Mouse (Mus musculus): ENCODE measurements around the gene Vdr. TPM values are rescaled to one million over a fixed set of nuclear protein-coding genes. Genes with fewer than 3 reads are reported as not detected.

The Vdr gene
- polyA plus RNA-seq, 1 experiment from 2014 or later = 0.72 TPM

DNA sequence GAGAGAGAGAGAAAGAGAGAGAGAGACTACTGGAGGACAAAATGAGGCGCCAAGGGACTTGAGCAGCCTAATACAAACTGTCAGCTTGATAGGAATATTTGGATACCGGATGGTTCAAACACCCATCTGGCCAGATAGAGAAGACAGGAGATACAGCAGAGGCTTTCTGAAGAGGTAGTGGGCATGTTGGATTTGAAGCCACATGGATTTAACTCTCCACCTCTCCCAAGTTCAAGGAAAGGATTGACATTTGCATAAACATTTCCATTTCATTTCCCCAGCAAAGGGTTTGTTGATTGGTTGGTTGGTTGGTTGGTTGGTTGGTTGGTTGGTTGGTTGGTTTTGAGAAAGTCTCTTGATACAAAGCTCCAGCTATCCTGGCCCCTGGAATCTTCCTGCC lies 62.6 kb downstream of the Vdr start:
- H3K9me3 ChIP-seq (replicated peaks; ENCODE audit: control insufficient read depth, low read length) = no peaks in the 10 kb centered on the region
- no peak overlapping the region for H3K4me2 ChIP-seq
- H3K4me3 ChIP-seq (ENCODE audit: low read depth, low read length) = no peak overlapping the region
- no peak for ATAC-seq (replicated peaks; ENCODE audit: insufficient number of reproducible peaks, low FRiP score, low TSS enrichment)
- H3K4me1 ChIP-seq (ENCODE audit: control insufficient read depth, insufficient read depth, low read length) = peaks cover 7% of the 10 kb centered on the region; the same call in 1 of the 2 replicates
- no peak overlapping the region for H3K27ac ChIP-seq (ENCODE audit: low read depth, low read length)
- H3K36me3 ChIP-seq (ENCODE audit: control insufficient read depth, insufficient read depth, low read length) = no peaks in the 10 kb centered on the region
- WGBS (ENCODE audit: insufficient replicate concordance) = 82% methylated on average over 2 of the region's 2 CpGs
- no peak overlapping the region for H3K9ac ChIP-seq (ENCODE audit: low read depth, low read length)
- 0 out of 2 replicates have a peak, but pooled peaks cover 3% of the 10 kb centered on the region for H3K27me3 ChIP-seq (ENCODE audit: control insufficient read depth, insufficient read depth, low read length)

DNA sequence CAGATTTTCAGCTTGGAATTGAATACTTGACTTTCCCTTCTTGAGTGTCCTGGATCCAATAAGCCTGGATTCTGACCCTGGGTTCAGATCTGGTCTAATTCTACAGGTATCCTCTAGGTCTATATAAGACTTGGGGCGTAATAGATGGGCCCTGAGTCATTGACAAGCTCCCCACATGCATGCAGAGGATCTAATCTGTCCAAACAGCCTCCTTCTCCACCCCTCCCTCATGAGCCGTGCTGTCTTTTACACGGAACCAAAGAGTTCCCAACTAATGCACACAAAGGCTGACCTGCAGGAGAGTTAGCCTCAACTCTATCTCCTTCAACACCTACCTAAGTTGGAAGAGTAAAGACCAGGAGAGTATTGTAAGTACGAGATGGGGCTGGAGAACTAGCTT lies 63.1 kb downstream of the Vdr start:
- 79% methylated on average over 4 of the region's 4 CpGs for WGBS (ENCODE audit: insufficient replicate concordance)
- H3K9ac ChIP-seq (ENCODE audit: low read depth, low read length) = no peak overlapping the region
- H3K4me1 ChIP-seq (ENCODE audit: control insufficient read depth, insufficient read depth, low read length) = peaks cover 7% of the 10 kb centered on the region; the same call in 1 of the 2 replicates
- no peak overlapping the region for H3K27ac ChIP-seq (ENCODE audit: low read depth, low read length)
- no peaks in the 10 kb centered on the region for H3K9me3 ChIP-seq (replicated peaks; ENCODE audit: control insufficient read depth, low read length)
- ATAC-seq (replicated peaks; ENCODE audit: insufficient number of reproducible peaks, low FRiP score, low TSS enrichment) = no peak
- H3K27me3 ChIP-seq (ENCODE audit: control insufficient read depth, insufficient read depth, low read length) = 0 out of 2 replicates have a peak, but pooled peaks cover 3% of the 10 kb centered on the region
- no peaks in the 10 kb centered on the region for H3K36me3 ChIP-seq (ENCODE audit: control insufficient read depth, insufficient read depth, low read length)
- H3K4me2 ChIP-seq = no peak overlapping the region
- H3K4me3 ChIP-seq (ENCODE audit: low read depth, low read length) = no peak overlapping the region

DNA sequence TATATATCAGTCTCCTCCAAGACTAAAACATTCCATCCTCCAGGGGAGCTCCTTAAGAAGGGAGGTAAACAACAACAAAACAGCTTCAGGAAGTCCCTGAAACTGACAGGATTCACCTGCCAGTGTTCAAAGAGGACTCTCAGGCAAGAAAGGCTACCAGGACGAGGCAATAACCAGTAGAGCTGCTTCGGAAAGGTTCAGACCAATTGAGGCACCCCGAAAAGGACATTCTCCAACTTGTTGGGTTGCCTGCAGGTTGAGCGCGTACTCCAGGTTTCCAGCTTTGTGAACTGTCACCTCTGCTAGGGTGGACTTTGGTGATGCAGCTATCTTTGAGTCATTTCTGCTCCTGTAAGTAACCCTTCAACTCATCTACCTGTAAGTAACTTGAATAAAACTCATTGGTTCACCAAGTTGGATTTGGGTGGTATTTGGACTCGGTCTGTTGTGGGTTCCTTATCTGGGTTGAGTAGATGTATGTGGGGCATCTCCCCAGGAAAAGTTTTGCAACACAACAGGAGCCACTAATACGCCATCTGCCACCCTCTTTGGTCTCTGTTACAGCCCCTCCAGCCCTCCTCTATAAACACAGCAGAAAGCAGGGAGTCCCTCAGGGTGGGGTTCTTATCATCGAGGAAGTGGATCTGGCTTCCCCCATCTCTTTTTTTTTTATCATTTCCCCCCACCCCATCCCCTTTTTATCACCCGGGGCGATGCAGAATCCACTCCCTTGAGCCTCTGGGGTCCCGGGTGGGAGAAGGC lies 64.1 kb downstream of the Vdr start:
- no peak overlapping the region for H3K4me3 ChIP-seq (ENCODE audit: low read depth, low read length)
- H3K9ac ChIP-seq (ENCODE audit: low read depth, low read length) = no peak overlapping the region
- H3K27me3 ChIP-seq (ENCODE audit: control insufficient read depth, insufficient read depth, low read length) = 0 out of 2 replicates have a peak, but pooled peaks cover 3% of the 10 kb centered on the region
- H3K4me1 ChIP-seq (ENCODE audit: control insufficient read depth, insufficient read depth, low read length) = peaks cover 7% of the 10 kb centered on the region; the same call in 1 of the 2 replicates
- WGBS (ENCODE audit: insufficient replicate concordance) = 71% methylated on average over 11 of the region's 11 CpGs
- H3K9me3 ChIP-seq (replicated peaks; ENCODE audit: control insufficient read depth, low read length) = no peaks in the 10 kb centered on the region
- H3K36me3 ChIP-seq (ENCODE audit: control insufficient read depth, insufficient read depth, low read length) = no peaks in the 10 kb centered on the region
- H3K27ac ChIP-seq (ENCODE audit: low read depth, low read length) = no peak overlapping the region
- ATAC-seq (replicated peaks; ENCODE audit: insufficient number of reproducible peaks, low FRiP score, low TSS enrichment) = no peak
- no peak overlapping the region for H3K4me2 ChIP-seq

DNA sequence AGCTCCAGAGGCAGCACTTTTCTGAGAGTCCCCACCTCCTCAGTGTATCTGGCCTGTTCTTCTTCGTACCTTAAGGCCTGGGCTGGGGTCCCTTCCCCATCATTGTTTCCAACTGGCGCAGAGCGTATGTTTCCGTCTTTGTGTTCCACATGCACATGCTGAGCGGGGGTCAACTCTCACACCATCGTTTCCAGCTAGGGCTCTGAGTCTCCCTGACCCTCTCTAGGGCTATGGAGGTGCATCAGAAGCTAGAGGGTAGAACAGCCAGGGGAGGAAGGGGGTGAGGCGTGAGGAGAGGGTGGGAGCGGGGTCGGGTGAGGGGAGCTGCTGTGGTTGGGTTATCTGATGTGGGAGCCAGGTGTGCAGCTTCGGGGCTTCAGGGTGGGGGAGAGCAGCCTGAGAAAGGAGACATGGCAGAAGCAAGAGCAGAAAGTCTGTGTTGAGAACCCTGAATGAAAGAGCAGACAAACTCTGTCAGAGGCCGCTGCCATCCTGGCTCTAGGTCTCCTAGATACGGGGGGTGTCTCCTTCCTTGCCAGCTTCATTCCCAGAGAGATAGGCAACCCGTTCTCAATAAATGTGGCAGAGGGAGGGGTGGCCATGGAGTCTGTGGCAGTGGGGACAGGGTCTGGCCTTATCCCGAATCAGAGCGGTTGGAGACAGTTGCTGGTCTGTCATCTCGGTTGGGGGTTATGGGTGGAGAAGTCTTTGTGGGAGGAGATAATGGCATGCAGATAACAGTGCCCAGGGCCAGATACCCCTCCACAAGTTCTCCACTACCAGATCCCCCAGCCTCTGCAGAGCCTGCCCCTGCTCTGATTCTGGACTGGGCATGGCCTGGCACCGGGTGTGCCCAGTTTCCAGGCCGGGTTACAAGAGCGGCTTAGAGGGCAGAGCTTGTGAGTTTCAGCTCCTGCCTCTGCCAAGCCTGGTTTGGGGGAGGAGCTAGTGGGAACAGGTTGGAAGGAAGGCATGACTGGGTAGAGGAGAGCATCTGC lies 66.1 kb downstream of the Vdr start, which contains the start of gene Hdac7:
Gene Hdac7, minus strand, starts transcription at position 466 of the 998 bp plus-strand sequence.
- H3K27me3 ChIP-seq (ENCODE audit: control insufficient read depth, insufficient read depth, low read length) = 0 out of 2 replicates have a peak, but pooled peaks cover 3% of the 10 kb centered on the region
- no peak within 1 kb of the TSS for H3K4me3 ChIP-seq (ENCODE audit: low read depth, low read length)
- H3K4me2 ChIP-seq = no peak within 1 kb of the TSS
- WGBS (ENCODE audit: insufficient replicate concordance) = 49% methylated on average over 19 of the region's 19 CpGs
- no peak within 1 kb of the TSS for H3K9ac ChIP-seq (ENCODE audit: low read depth, low read length)
- peaks cover 16% of the 10 kb centered on the region for H3K4me1 ChIP-seq (ENCODE audit: control insufficient read depth, insufficient read depth, low read length)
- no peaks in the 10 kb centered on the region for H3K9me3 ChIP-seq (replicated peaks; ENCODE audit: control insufficient read depth, low read length)
- H3K27ac ChIP-seq (ENCODE audit: low read depth, low read length) = no peak within 1 kb of the TSS
- H3K36me3 ChIP-seq (ENCODE audit: control insufficient read depth, insufficient read depth, low read length) = no peaks in the 10 kb centered on the region
- no peak for ATAC-seq (replicated peaks; ENCODE audit: insufficient number of reproducible peaks, low FRiP score, low TSS enrichment)

DNA sequence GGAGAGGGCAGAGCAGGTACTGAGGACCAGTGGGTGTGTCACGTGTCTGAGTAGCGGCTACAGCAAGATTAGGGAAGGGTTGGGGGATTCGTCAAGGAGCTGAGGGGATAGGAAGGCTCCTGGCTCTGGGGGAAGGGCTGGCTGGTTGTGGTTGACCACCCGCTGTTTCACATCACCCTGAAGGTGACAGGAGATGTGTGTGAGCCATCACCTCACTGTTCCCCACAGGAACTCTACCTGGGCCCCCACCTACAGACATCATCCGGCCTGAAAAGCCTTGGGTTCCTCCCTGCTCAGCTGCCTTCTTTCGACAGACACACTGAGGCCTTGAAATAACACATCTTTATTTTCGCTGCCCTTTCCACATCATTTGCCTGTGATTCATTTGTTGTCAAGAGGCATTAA lies 67.2 kb downstream of the Vdr start:
- Histone ChIP-seq H3K9me3 (replicated peaks; ENCODE audit: control insufficient read depth, low read length) (no peaks in the 10 kb centered on the region), H3K4me3 (ENCODE audit: low read depth, low read length) (no peak overlapping the region), H3K9ac (ENCODE audit: low read depth, low read length) (no peak overlapping the region), H3K27ac (ENCODE audit: low read depth, low read length) (no peak overlapping the region), H3K4me2 (no peak overlapping the region), H3K4me1 (ENCODE audit: control insufficient read depth, insufficient read depth, low read length) (peaks cover 13% of the 10 kb centered on the region), H3K36me3 (ENCODE audit: control insufficient read depth, insufficient read depth, low read length) (no peaks in the 10 kb centered on the region), H3K27me3 (ENCODE audit: control insufficient read depth, insufficient read depth, low read length) (0 out of 2 replicates have a peak, but pooled peaks cover 3% of the 10 kb centered on the region)
- 51% methylated on average over 7 of the region's 7 CpGs for WGBS (ENCODE audit: insufficient replicate concordance)
- ATAC-seq (replicated peaks; ENCODE audit: insufficient number of reproducible peaks, low FRiP score, low TSS enrichment) = no peak

DNA sequence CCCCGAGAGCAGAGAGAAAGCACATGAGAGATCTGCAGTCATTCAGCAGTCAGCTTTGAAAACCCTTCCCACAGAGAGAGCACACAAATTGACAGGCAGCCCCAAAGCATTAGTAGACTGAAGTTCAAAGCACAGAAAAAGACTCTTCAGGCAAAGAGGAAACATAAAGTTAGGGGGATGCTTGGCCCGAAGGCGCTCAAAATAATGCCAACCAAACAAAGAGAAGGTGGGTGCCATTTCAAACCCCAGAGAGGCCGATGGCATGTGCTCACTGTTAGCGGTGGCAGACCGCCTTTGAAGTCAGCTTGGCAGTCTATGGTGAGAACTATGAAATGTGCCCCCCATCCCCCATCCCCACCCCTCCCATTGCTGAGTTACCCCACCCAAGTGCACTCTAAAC lies 68.4 kb downstream of the Vdr start:
- H3K4me3 ChIP-seq (ENCODE audit: low read depth, low read length) = no peak overlapping the region
- ATAC-seq (replicated peaks; ENCODE audit: insufficient number of reproducible peaks, low FRiP score, low TSS enrichment) = no peak
- no peaks in the 10 kb centered on the region for H3K36me3 ChIP-seq (ENCODE audit: control insufficient read depth, insufficient read depth, low read length)
- peaks cover 24% of the 10 kb centered on the region for H3K4me1 ChIP-seq (ENCODE audit: control insufficient read depth, insufficient read depth, low read length)
- no peak overlapping the region for H3K27ac ChIP-seq (ENCODE audit: low read depth, low read length)
- WGBS (ENCODE audit: insufficient replicate concordance) = 78% methylated on average over 6 of the region's 6 CpGs
- no peak overlapping the region for H3K9ac ChIP-seq (ENCODE audit: low read depth, low read length)
- H3K27me3 ChIP-seq (ENCODE audit: control insufficient read depth, insufficient read depth, low read length) = 0 out of 2 replicates have a peak, but pooled peaks cover 3% of the 10 kb centered on the region
- H3K9me3 ChIP-seq (replicated peaks; ENCODE audit: control insufficient read depth, low read length) = no peaks in the 10 kb centered on the region
- no peak overlapping the region for H3K4me2 ChIP-seq

DNA sequence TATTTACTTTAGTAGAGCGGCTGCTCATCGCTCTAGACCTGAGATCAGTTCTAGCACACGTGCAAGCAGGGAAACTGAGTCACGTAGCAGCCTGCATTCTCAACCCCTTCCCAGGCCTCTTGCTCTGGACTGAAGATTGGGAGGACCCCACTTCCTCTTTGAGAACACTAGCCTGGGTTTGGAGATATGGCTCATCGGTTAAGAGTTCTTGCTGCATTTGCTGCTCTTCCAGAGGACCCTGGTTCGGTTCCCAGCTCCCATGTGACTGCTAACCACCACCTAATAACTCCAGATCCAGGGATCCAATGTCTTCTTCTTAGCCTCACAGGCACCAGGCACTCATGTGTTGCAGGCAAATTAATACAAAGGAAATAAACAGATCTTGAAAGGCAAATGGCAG lies 69.0 kb downstream of the Vdr start:
- no peak for ATAC-seq (replicated peaks; ENCODE audit: insufficient number of reproducible peaks, low FRiP score, low TSS enrichment)
- no peak overlapping the region for H3K4me2 ChIP-seq

DNA sequence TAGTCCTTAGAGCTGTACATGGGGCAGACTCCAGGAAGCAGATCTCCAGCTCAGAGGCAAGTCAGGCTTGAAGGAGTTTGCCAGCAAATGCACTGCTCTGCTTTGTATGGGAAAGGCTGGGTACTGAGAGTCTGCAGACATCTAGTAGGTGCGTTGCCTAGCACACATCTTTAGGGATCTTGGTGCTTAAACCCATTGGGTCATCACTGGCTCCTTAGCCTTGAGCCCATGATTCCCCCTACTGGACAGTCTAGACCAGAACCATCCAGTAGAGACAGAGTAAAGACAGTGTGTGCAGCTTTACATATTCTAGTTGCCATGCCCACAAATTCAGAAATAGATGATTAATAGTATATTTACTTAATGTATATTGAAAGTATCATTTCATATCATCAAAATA lies 69.6 kb downstream of the Vdr start:
- Histone ChIP-seq H3K9ac (ENCODE audit: low read depth, low read length) (no peak overlapping the region), H3K9me3 (replicated peaks; ENCODE audit: control insufficient read depth, low read length) (no peaks in the 10 kb centered on the region), H3K4me3 (ENCODE audit: low read depth, low read length) (no peak overlapping the region), H3K4me2 (no peak overlapping the region), H3K4me1 (ENCODE audit: control insufficient read depth, insufficient read depth, low read length) (peaks cover 28% of the 10 kb centered on the region), H3K27me3 (ENCODE audit: control insufficient read depth, insufficient read depth, low read length) (0 out of 2 replicates have a peak, but pooled peaks cover 3% of the 10 kb centered on the region), H3K27ac (ENCODE audit: low read depth, low read length) (no peak overlapping the region), H3K36me3 (ENCODE audit: control insufficient read depth, insufficient read depth, low read length) (no peaks in the 10 kb centered on the region)
- ATAC-seq (replicated peaks; ENCODE audit: insufficient number of reproducible peaks, low FRiP score, low TSS enrichment) = no peak
- WGBS (ENCODE audit: insufficient replicate concordance) = 91% methylated on average over 1 of the region's 1 CpGs

More for the DNA sequence above, 69.0 kb downstream of the Vdr start:
- H3K36me3 ChIP-seq (ENCODE audit: control insufficient read depth, insufficient read depth, low read length) = no peaks in the 10 kb centered on the region
- peaks cover 25% of the 10 kb centered on the region for H3K4me1 ChIP-seq (ENCODE audit: control insufficient read depth, insufficient read depth, low read length)
- no peak overlapping the region for H3K27ac ChIP-seq (ENCODE audit: low read depth, low read length)
- H3K4me3 ChIP-seq (ENCODE audit: low read depth, low read length) = no peak overlapping the region
- H3K27me3 ChIP-seq (ENCODE audit: control insufficient read depth, insufficient read depth, low read length) = 0 out of 2 replicates have a peak, but pooled peaks cover 3% of the 10 kb centered on the region
- H3K9ac ChIP-seq (ENCODE audit: low read depth, low read length) = no peak overlapping the region
- no peaks in the 10 kb centered on the region for H3K9me3 ChIP-seq (replicated peaks; ENCODE audit: control insufficient read depth, low read length)
- 90% methylated on average over 6 of the region's 6 CpGs for WGBS (ENCODE audit: insufficient replicate concordance)

Measured in heart, embryonic 11.5 days (tissue).